Comparison of ENCODE assay signal across 12 mouse cellular contexts in genomic region chrX:73505130-73505735, GRCm38 (mm10).
DNase-seq lines count a peak whose midpoint lies in the region.
"Had no signal": no experiment of that assay in that cellular context is flagged by ENCODE, and none has a peak within 500 bp of the region (broad histone marks: within the 10 kb centered on the region; RNA-seq: fewer than 3 reads in every experiment).

No protein-coding gene starts in this region.

- DNase-seq in brain, adult 2 months (ENCODE audit: low read depth, low spot score) = peak; percentile 71
- peak; percentile 56 for DNase-seq in cerebellum, adult 11 months
- peak; percentile 46 for DNase-seq in cerebellum, adult 8-10 months
- DNase-seq in cerebellum, postnatal 14 days = peak; percentile 69 to 76
- no peak for DNase-seq in right cerebral cortex, postnatal 36 days (ENCODE audit: low spot score in 2 of 2)
- DNase-seq in testis, postnatal 10 days (ENCODE audit: low spot score) = no peak
- no peak for DNase-seq in neural tube, embryonic 10.5 days (ENCODE audit: extremely low spot score, low spot score)
- DNase-seq: adrenal gland, adult 8-10 months; adrenal gland, postnatal 36 days; gastrocnemius, postnatal 10 days; heart, adult 18-20 months; kidney, adult 18-20 months had no signal

Comparison
In these comparisons a context has a peak if more than half of its experiments do, and no peak if none do; other contexts are left out.
1. DNase-seq: peak in brain, adult 2 months (single experiment), cerebellum, adult 11 months (single experiment), cerebellum, adult 8-10 months (single experiment) and cerebellum, postnatal 14 days (2 of 2); none in right cerebral cortex, postnatal 36 days (0 of 2), testis, postnatal 10 days (single experiment) and neural tube, embryonic 10.5 days (single experiment).